Mouse (Mus musculus): ENCODE data around the gene Tgfb1i1. TPM values are rescaled to one million over a fixed set of nuclear protein-coding genes. Genes with fewer than 3 reads are reported as not detected.

The Tgfb1i1 gene
- polyA plus RNA-seq, 1 experiment, result 56.7 TPM

- Histone ChIP-seq H3K27ac (ENCODE audit: insufficient read depth, low read depth, low read length) (no peak overlapping the region), H3K27me3 (ENCODE audit: control insufficient read depth, insufficient read depth, low read length) (no peaks in the 10 kb centered on the region), H3K4me3 (ENCODE audit: low read depth, low read length) (no peak overlapping the region), H3K36me3 (ENCODE audit: control insufficient read depth, insufficient read depth, low read length) (peaks cover 46% of the 10 kb centered on the region), H3K4me1 (ENCODE audit: control insufficient read depth, insufficient read depth, insufficient read length, low read length) (no peaks in the 10 kb centered on the region; the same call in 1 of the 2 replicates)
- 92% methylated on average over 10 of the region's 10 CpGs for WGBS
- TF ChIP-seq CTCF (IDR thresholded peaks at IDR 0.05; ENCODE audit: extremely low read depth, insufficient read length, insufficient replicate concordance, low read depth, low read length) (no peak), POLR2A (IDR thresholded peaks at IDR 0.05; ENCODE audit: low read depth, low read length) (no peak)
Observed at GRCm38 (mm10) chr7:128243921-128244320, 2.7 kb upstream of the Tgfb1i1 start.

GRCm38 (mm10) chr7:128244410-128245025 is 2.1 kb upstream of the Tgfb1i1 start:
- H3K4me3 ChIP-seq (ENCODE audit: low read depth, low read length), result no peak overlapping the region
- H3K27me3 ChIP-seq (ENCODE audit: control insufficient read depth, insufficient read depth, low read length), result no peaks in the 10 kb centered on the region
- H3K27ac ChIP-seq (ENCODE audit: insufficient read depth, low read depth, low read length), result no peak overlapping the region
- 93% methylated on average over 18 of the region's 18 CpGs for WGBS
- no peaks in the 10 kb centered on the region; the same call in 1 of the 2 replicates for H3K4me1 ChIP-seq (ENCODE audit: control insufficient read depth, insufficient read depth, insufficient read length, low read length)
- peaks cover 46% of the 10 kb centered on the region for H3K36me3 ChIP-seq (ENCODE audit: control insufficient read depth, insufficient read depth, low read length)
- TF ChIP-seq CTCF (IDR thresholded peaks at IDR 0.05; ENCODE audit: extremely low read depth, insufficient read length, insufficient replicate concordance, low read depth, low read length), result no peak
- no peak for TF ChIP-seq POLR2A (IDR thresholded peaks at IDR 0.05; ENCODE audit: low read depth, low read length)

- no peak overlapping the region for H3K4me3 ChIP-seq (ENCODE audit: low read depth, low read length)
- no peaks in the 10 kb centered on the region for H3K27me3 ChIP-seq (ENCODE audit: control insufficient read depth, insufficient read depth, low read length)
- 94% methylated on average over 4 of the region's 4 CpGs for WGBS
- TF ChIP-seq CTCF (IDR thresholded peaks at IDR 0.05; ENCODE audit: extremely low read depth, insufficient read length, insufficient replicate concordance, low read depth, low read length), result no peak
- H3K27ac ChIP-seq (ENCODE audit: insufficient read depth, low read depth, low read length), result peak overlapping the region; percentile 81
- no peaks in the 10 kb centered on the region; the same call in 1 of the 2 replicates for H3K4me1 ChIP-seq (ENCODE audit: control insufficient read depth, insufficient read depth, insufficient read length, low read length)
- H3K36me3 ChIP-seq (ENCODE audit: control insufficient read depth, insufficient read depth, low read length), result peaks cover 38% of the 10 kb centered on the region
Observed at GRCm38 (mm10) chr7:128245547-128245946, 1.1 kb upstream of the Tgfb1i1 start.

GRCm38 (mm10) chr7:128247443-128247842 is 831 bp downstream of the Tgfb1i1 start:
- peak overlapping the region; percentile 70; the same call in 1 of the 2 replicates for H3K4me3 ChIP-seq (ENCODE audit: low read depth, low read length)
- H3K27me3 ChIP-seq (ENCODE audit: control insufficient read depth, insufficient read depth, low read length), result no peaks in the 10 kb centered on the region
- H3K36me3 ChIP-seq (ENCODE audit: control insufficient read depth, insufficient read depth, low read length), result peaks cover 22% of the 10 kb centered on the region
- H3K4me1 ChIP-seq (ENCODE audit: control insufficient read depth, insufficient read depth, insufficient read length, low read length), result no peaks in the 10 kb centered on the region; the same call in 1 of the 2 replicates
- peak; percentile 77; the same call in 1 of the 2 replicates for TF ChIP-seq CTCF (IDR thresholded peaks at IDR 0.05; ENCODE audit: extremely low read depth, insufficient read length, insufficient replicate concordance, low read depth, low read length)
- TF ChIP-seq POLR2A (IDR thresholded peaks at IDR 0.05; ENCODE audit: low read depth, low read length), result no peak
- 2% methylated on average over 13 of the region's 13 CpGs for WGBS
- H3K27ac ChIP-seq (ENCODE audit: insufficient read depth, low read depth, low read length), result peak overlapping the region; percentile 94

GRCm38 (mm10) chr7:128248081-128249042 is 1.8 kb downstream of the Tgfb1i1 start:
- no peaks in the 10 kb centered on the region for H3K27me3 ChIP-seq (ENCODE audit: control insufficient read depth, insufficient read depth, low read length)
- WGBS, result 76% methylated on average over 10 of the region's 10 CpGs
- H3K27ac ChIP-seq (ENCODE audit: insufficient read depth, low read depth, low read length), result peak overlapping the region; percentile 17; the same call in 1 of the 2 replicates
- H3K36me3 ChIP-seq (ENCODE audit: control insufficient read depth, insufficient read depth, low read length), result peaks cover 16% of the 10 kb centered on the region
- peak overlapping the region; percentile 49 for H3K4me3 ChIP-seq (ENCODE audit: low read depth, low read length)
- TF ChIP-seq POLR2A (IDR thresholded peaks at IDR 0.05; ENCODE audit: low read depth, low read length), result no peak
- TF ChIP-seq CTCF (IDR thresholded peaks at IDR 0.05; ENCODE audit: extremely low read depth, insufficient read length, insufficient replicate concordance, low read depth, low read length), result no peak
- peaks cover 3% of the 10 kb centered on the region for H3K4me1 ChIP-seq (ENCODE audit: control insufficient read depth, insufficient read depth, insufficient read length, low read length)

GRCm38 (mm10) chr7:128249998-128250397 is 3.4 kb downstream of the Tgfb1i1 start:
- Histone ChIP-seq H3K4me1 (ENCODE audit: control insufficient read depth, insufficient read depth, insufficient read length, low read length) (peaks cover 3% of the 10 kb centered on the region), H3K27ac (ENCODE audit: insufficient read depth, low read depth, low read length) (no peak overlapping the region), H3K27me3 (ENCODE audit: control insufficient read depth, insufficient read depth, low read length) (no peaks in the 10 kb centered on the region), H3K4me3 (ENCODE audit: low read depth, low read length) (no peak overlapping the region), H3K36me3 (ENCODE audit: control insufficient read depth, insufficient read depth, low read length) (peaks cover 6% of the 10 kb centered on the region; the same call in 1 of the 2 replicates)
- 54% methylated on average over 5 of the region's 5 CpGs for WGBS
- no peak for TF ChIP-seq CTCF (IDR thresholded peaks at IDR 0.05; ENCODE audit: extremely low read depth, insufficient read length, insufficient replicate concordance, low read depth, low read length)
- no peak for TF ChIP-seq POLR2A (IDR thresholded peaks at IDR 0.05; ENCODE audit: low read depth, low read length)

- TF ChIP-seq POLR2A (IDR thresholded peaks at IDR 0.05; ENCODE audit: low read depth, low read length) (no peak), CTCF (IDR thresholded peaks at IDR 0.05; ENCODE audit: extremely low read depth, insufficient read length, insufficient replicate concordance, low read depth, low read length) (no peak)
- Histone ChIP-seq H3K27me3 (ENCODE audit: control insufficient read depth, insufficient read depth, low read length) (no peaks in the 10 kb centered on the region), H3K4me1 (ENCODE audit: control insufficient read depth, insufficient read depth, insufficient read length, low read length) (peaks cover 5% of the 10 kb centered on the region), H3K36me3 (ENCODE audit: control insufficient read depth, insufficient read depth, low read length) (peaks cover 3% of the 10 kb centered on the region; the same call in 1 of the 2 replicates), H3K27ac (ENCODE audit: insufficient read depth, low read depth, low read length) (no peak overlapping the region), H3K4me3 (ENCODE audit: low read depth, low read length) (no peak overlapping the region)
- WGBS, result 26% methylated on average over 12 of the region's 12 CpGs
Observed at GRCm38 (mm10) chr7:128251946-128252345, 5.3 kb downstream of the Tgfb1i1 start.
